Mouse (Mus musculus): ENCODE measurements around the gene Dhx32.

DNA sequence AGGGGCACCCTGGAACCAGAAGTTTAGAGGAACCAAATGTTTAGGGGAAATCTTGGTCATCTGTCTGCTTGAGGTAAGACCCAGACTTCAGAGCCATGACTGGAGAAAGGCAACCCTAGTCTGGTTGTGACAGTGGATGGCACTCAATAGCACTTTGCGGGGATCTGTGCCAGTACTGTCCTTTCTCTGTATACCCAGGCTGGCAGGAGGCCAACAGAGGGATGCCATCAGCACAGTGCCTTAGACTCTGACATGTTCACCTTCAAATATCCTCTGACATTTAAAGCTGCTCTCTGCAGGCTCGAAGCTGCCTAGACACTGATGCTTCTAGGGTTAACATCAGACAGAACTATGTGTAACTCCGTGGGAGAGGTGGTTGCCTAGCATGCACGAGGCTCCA is 103.1 kb downstream of the Dhx32 start:
- TF ChIP-seq CTCF (IDR thresholded peaks at IDR 0.05; ENCODE audit: control insufficient read depth, insufficient read depth, low read length) (no peak), POLR2A (IDR thresholded peaks at IDR 0.05; ENCODE audit: borderline replicate concordance, control insufficient read depth, low read depth, low read length) (no peak)

Data from bone marrow, adult 2 months (tissue).